Mouse (Mus musculus): Measurements from ENCODE around the gene Mrfap1.

- TF ChIP-seq CTCF (IDR thresholded peaks at IDR 0.05; ENCODE audit: insufficient read depth, low read length): no peak
- no peak for TF ChIP-seq POLR2A (IDR thresholded peaks at IDR 0.05; ENCODE audit: borderline replicate concordance, extremely low read depth, low read depth, low read length)
Measured at GRCm38 (mm10) chr5:36791861-36792260, 4.7 kb downstream of the Mrfap1 start.
